Mouse (Mus musculus): ENCODE measurements around the gene Slco3a1.

DNA sequence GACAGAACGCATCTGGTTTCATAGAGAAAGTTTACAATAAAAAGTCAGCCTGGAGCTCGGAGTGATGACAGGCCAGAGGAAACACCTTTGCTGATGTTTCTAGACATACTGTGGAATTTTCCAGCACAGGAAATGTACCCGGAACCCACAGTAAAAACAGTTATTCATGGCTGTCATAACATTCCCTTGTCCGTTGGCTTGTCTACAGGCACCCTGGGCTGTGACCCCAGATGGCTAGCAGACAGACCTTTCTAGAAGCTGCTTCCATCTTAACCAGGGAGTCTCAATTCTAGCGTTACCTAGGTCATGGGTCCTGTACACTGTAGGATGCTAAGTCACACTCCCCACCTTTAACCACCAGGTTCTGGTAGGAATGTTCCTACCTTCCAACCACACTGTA is 95.3 kb downstream of the Slco3a1 start:
- no peak for TF ChIP-seq ZNF384 (IDR thresholded peaks at IDR 0.05; ENCODE audit: low read depth, low read length)
- TF ChIP-seq ZKSCAN1 (IDR thresholded peaks at IDR 0.05; ENCODE audit: borderline replicate concordance, low read depth, low read length) = no peak
